Mouse (Mus musculus): ENCODE data around the gene Sbk2. TPM values are rescaled to one million over a fixed set of nuclear protein-coding genes. Genes with fewer than 3 reads are reported as not detected.

The Sbk2 gene
- polyA plus RNA-seq, 1 experiment from 2014 or later = not detected

- Histone ChIP-seq H3K27me3 (ENCODE audit: control insufficient read depth, insufficient read depth, low read length) (no peaks in the 10 kb centered on the region; the same call in 1 of the 2 replicates), H3K27ac (ENCODE audit: low read depth, low read length) (no peak overlapping the region), H3K4me2 (ENCODE audit: low read depth) (no peak overlapping the region), H3K4me3 (ENCODE audit: low read depth, low read length) (no peak overlapping the region), H3K9me3 (ENCODE audit: control insufficient read depth, low read length) (no peaks in the 10 kb centered on the region), H3K36me3 (ENCODE audit: control insufficient read depth, insufficient read depth, low read length) (no peaks in the 10 kb centered on the region), H3K9ac (ENCODE audit: low read length) (no peak overlapping the region), H3K4me1 (ENCODE audit: control insufficient read depth, insufficient read depth, low read length) (peaks cover 16% of the 10 kb centered on the region)
- ATAC-seq (ENCODE audit: insufficient read depth, low FRiP score, low TSS enrichment) (no peak), DNase-seq (ENCODE audit: low spot score) (no peak)
- WGBS = 69% methylated on average over 5 of the region's 5 CpGs
These were observed 52.0 kb downstream of the Sbk2 start for GRCm38 (mm10) chr7:4912248-4912647.

DNA sequence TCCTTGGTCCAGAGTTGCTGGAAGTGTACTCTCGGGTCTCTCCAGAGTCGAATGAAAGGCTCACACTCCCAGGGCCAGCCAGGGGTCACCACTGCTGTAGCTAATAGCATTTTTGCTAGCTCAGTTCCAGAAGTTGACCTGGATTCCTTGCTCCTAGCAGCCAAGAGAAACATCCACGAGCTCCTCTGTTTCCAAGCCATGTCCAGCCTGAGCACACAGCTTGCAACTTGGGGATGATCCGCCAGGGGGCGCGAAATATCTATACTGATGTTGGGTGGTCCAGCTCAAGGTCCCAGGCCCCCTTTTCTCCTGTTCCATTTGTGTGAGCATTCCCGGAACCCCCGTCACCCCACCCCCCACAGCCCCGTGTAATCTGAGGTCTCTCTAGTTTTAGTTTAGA is 52.6 kb downstream of the Sbk2 start:
- Histone ChIP-seq H3K36me3 (ENCODE audit: control insufficient read depth, insufficient read depth, low read length) (no peaks in the 10 kb centered on the region), H3K4me1 (ENCODE audit: control insufficient read depth, insufficient read depth, low read length) (peaks cover 11% of the 10 kb centered on the region), H3K4me2 (ENCODE audit: low read depth) (no peak overlapping the region), H3K9ac (ENCODE audit: low read length) (no peak overlapping the region), H3K9me3 (ENCODE audit: control insufficient read depth, low read length) (no peaks in the 10 kb centered on the region), H3K27ac (ENCODE audit: low read depth, low read length) (no peak overlapping the region), H3K27me3 (ENCODE audit: control insufficient read depth, insufficient read depth, low read length) (no peaks in the 10 kb centered on the region; the same call in 1 of the 2 replicates), H3K4me3 (ENCODE audit: low read depth, low read length) (no peak overlapping the region)
- 38% methylated on average over 9 of the region's 9 CpGs for WGBS
- no peak for ATAC-seq (ENCODE audit: insufficient read depth, low FRiP score, low TSS enrichment)
- peak; percentile 76 for DNase-seq (ENCODE audit: low spot score)

DNA sequence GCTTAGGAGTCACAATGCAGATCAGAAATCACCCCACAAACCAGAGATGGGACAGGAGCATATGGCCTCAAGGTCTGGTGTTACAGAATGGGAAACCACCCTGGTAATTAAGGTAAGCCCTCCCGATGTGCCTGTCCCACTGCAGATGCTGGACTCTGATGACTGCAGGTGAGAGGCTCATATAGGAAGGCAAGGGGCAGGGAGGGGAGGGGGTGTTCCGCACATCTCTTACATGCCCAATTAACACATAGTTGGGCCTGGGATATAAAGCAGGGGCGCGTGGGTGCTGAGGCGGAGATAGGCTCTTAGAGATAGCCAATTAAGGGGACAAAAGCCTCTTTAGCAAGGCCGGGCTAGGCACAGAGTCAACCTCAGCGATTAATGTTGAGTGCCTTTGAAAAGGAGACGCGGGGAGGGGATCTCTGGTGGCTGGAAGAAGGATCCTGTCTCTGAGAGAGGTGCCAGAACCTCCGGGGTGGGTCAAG is 57.7 kb downstream of the Sbk2 start, which contains the start of gene Gm36210:
Gene Gm36210, minus strand, starts transcription at position 51 of the 485 bp plus-strand sequence.
- H3K9me3 ChIP-seq (ENCODE audit: control insufficient read depth, low read length) = no peaks in the 10 kb centered on the region

DNA sequence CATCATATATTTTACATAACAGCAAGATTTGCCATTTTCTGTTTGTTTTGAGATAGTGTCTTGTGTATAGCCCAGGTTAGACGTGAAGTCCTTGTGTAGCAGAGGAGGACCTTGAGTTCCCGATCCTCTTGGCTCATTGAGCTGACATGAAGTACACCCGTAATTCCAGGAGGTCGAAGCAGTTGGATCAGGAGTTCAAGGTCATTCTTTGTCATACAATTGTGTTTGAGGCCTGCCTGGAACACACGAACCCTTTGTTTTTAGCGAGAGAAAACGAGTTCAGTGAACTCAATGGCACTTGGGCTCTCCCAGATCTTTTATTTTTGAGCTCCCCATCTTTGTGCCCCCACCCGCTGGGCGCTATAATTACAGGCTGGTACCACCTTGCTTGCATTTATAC is 61.8 kb downstream of the Sbk2 start:
- DNase-seq (ENCODE audit: low spot score) = no peak
- Histone ChIP-seq H3K27me3 (ENCODE audit: control insufficient read depth, insufficient read depth, low read length) (no peaks in the 10 kb centered on the region), H3K4me3 (ENCODE audit: low read depth, low read length) (no peak overlapping the region), H3K9me3 (ENCODE audit: control insufficient read depth, low read length) (peaks cover 4% of the 10 kb centered on the region; the same call in 1 of the 2 replicates), H3K9ac (ENCODE audit: low read length) (no peak overlapping the region), H3K36me3 (ENCODE audit: control insufficient read depth, insufficient read depth, low read length) (no peaks in the 10 kb centered on the region), H3K4me1 (ENCODE audit: control insufficient read depth, insufficient read depth, low read length) (no peaks in the 10 kb centered on the region), H3K27ac (ENCODE audit: low read depth, low read length) (no peak overlapping the region), H3K4me2 (ENCODE audit: low read depth) (no peak overlapping the region)
- no peak for ATAC-seq (ENCODE audit: insufficient read depth, low FRiP score, low TSS enrichment)
- WGBS = 86% methylated on average over 9 of the region's 9 CpGs

More for the DNA sequence above, 57.7 kb downstream of the Sbk2 start, which contains the start of gene Gm36210:
- no peak for DNase-seq (ENCODE audit: low spot score)
- no peak within 1 kb of the TSS for H3K4me3 ChIP-seq (ENCODE audit: low read depth, low read length)
- no peak within 1 kb of the TSS for H3K27ac ChIP-seq (ENCODE audit: low read depth, low read length)
- no peaks in the 10 kb centered on the region for H3K36me3 ChIP-seq (ENCODE audit: control insufficient read depth, insufficient read depth, low read length)
- WGBS = 50% methylated on average over 10 of the region's 10 CpGs
- no peaks in the 10 kb centered on the region; the same call in 1 of the 2 replicates for H3K27me3 ChIP-seq (ENCODE audit: control insufficient read depth, insufficient read depth, low read length)
- H3K4me1 ChIP-seq (ENCODE audit: control insufficient read depth, insufficient read depth, low read length) = no peaks in the 10 kb centered on the region
- no peak within 1 kb of the TSS for H3K4me2 ChIP-seq (ENCODE audit: low read depth)
- ATAC-seq (ENCODE audit: insufficient read depth, low FRiP score, low TSS enrichment) = no peak
- H3K9ac ChIP-seq (ENCODE audit: low read length) = no peak within 1 kb of the TSS

DNA sequence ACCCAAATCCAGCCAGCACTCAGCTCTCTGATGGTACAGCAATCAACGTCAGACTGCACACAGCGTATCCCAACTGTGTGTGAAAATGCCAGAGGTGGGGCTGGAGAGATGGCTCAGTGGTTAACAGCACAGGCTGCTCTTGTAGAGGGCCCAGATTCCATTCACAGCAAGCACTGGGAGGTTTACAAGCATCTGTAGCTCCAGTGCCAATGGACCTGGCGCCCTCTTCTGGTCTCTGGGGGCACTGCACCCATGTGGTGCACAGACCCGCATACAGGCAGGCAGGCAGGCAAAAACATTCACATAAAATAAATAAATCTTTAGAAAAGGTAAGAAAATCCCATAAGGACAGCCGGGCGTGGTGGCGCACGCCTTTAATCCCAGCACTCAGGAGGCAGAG is 63.0 kb downstream of the Sbk2 start:
- no peak for ATAC-seq (ENCODE audit: insufficient read depth, low FRiP score, low TSS enrichment)

GRCm38 (mm10) chr7:4900523-4900851 is 63.7 kb downstream of the Sbk2 start:
- Histone ChIP-seq H3K9me3 (ENCODE audit: control insufficient read depth, low read length) (peaks cover 4% of the 10 kb centered on the region; the same call in 1 of the 2 replicates), H3K4me3 (ENCODE audit: low read depth, low read length) (no peak overlapping the region), H3K36me3 (ENCODE audit: control insufficient read depth, insufficient read depth, low read length) (no peaks in the 10 kb centered on the region), H3K4me2 (ENCODE audit: low read depth) (0 out of 2 replicates have a peak overlapping the region, but pooled peaks have one; percentile 6), H3K9ac (ENCODE audit: low read length) (no peak overlapping the region), H3K27ac (ENCODE audit: low read depth, low read length) (no peak overlapping the region), H3K27me3 (ENCODE audit: control insufficient read depth, insufficient read depth, low read length) (no peaks in the 10 kb centered on the region), H3K4me1 (ENCODE audit: control insufficient read depth, insufficient read depth, low read length) (no peaks in the 10 kb centered on the region)
- 32% methylated on average over 11 of the region's 11 CpGs for WGBS
- ATAC-seq (ENCODE audit: insufficient read depth, low FRiP score, low TSS enrichment) (no peak), DNase-seq (ENCODE audit: low spot score) (no peak)

More for the DNA sequence above, 63.0 kb downstream of the Sbk2 start:
- no peaks in the 10 kb centered on the region for H3K4me1 ChIP-seq (ENCODE audit: control insufficient read depth, insufficient read depth, low read length)
- H3K9ac ChIP-seq (ENCODE audit: low read length) = no peak overlapping the region
- peaks cover 4% of the 10 kb centered on the region; the same call in 1 of the 2 replicates for H3K9me3 ChIP-seq (ENCODE audit: control insufficient read depth, low read length)
- H3K4me2 ChIP-seq (ENCODE audit: low read depth) = no peak overlapping the region
- H3K4me3 ChIP-seq (ENCODE audit: low read depth, low read length) = no peak overlapping the region
- H3K27ac ChIP-seq (ENCODE audit: low read depth, low read length) = no peak overlapping the region
- no peak for DNase-seq (ENCODE audit: low spot score)
- WGBS = 54% methylated on average over 8 of the region's 8 CpGs
- H3K36me3 ChIP-seq (ENCODE audit: control insufficient read depth, insufficient read depth, low read length) = no peaks in the 10 kb centered on the region
- H3K27me3 ChIP-seq (ENCODE audit: control insufficient read depth, insufficient read depth, low read length) = no peaks in the 10 kb centered on the region

- peak overlapping the region; percentile 6; the same call in 1 of the 2 replicates for H3K4me3 ChIP-seq (ENCODE audit: low read depth, low read length)
- peak overlapping the region; percentile 38 for H3K4me2 ChIP-seq (ENCODE audit: low read depth)
- no peaks in the 10 kb centered on the region for H3K27me3 ChIP-seq (ENCODE audit: control insufficient read depth, insufficient read depth, low read length)
- H3K4me1 ChIP-seq (ENCODE audit: control insufficient read depth, insufficient read depth, low read length) = no peaks in the 10 kb centered on the region
- H3K36me3 ChIP-seq (ENCODE audit: control insufficient read depth, insufficient read depth, low read length) = no peaks in the 10 kb centered on the region
- 7% methylated on average over 19 of the region's 19 CpGs for WGBS
- H3K9ac ChIP-seq (ENCODE audit: low read length) = no peak overlapping the region; the same call in 1 of the 2 replicates
- peaks cover 4% of the 10 kb centered on the region; the same call in 1 of the 2 replicates for H3K9me3 ChIP-seq (ENCODE audit: control insufficient read depth, low read length)
- ATAC-seq (ENCODE audit: insufficient read depth, low FRiP score, low TSS enrichment) = peak; percentile 38; the same call in 1 of the 2 replicates
- no peak for DNase-seq (ENCODE audit: low spot score)
- H3K27ac ChIP-seq (ENCODE audit: low read depth, low read length) = no peak overlapping the region
These were observed 64.3 kb downstream of the Sbk2 start for GRCm38 (mm10) chr7:4899649-4900522.

GRCm38 (mm10) chr7:4898851-4899648 is 65.2 kb downstream of the Sbk2 start:
- Histone ChIP-seq H3K27me3 (ENCODE audit: control insufficient read depth, insufficient read depth, low read length) (no peaks in the 10 kb centered on the region), H3K36me3 (ENCODE audit: control insufficient read depth, insufficient read depth, low read length) (no peaks in the 10 kb centered on the region), H3K27ac (ENCODE audit: low read depth, low read length) (no peak overlapping the region), H3K4me3 (ENCODE audit: low read depth, low read length) (peak overlapping the region; percentile 6), H3K4me2 (ENCODE audit: low read depth) (peak overlapping the region; percentile 38), H3K9me3 (ENCODE audit: control insufficient read depth, low read length) (peaks cover 4% of the 10 kb centered on the region; the same call in 1 of the 2 replicates), H3K9ac (ENCODE audit: low read length) (peak overlapping the region; percentile 23), H3K4me1 (ENCODE audit: control insufficient read depth, insufficient read depth, low read length) (no peaks in the 10 kb centered on the region)
- no peak for DNase-seq (ENCODE audit: low spot score)
- WGBS = 13% methylated on average over 18 of the region's 18 CpGs
- peak; percentile 23; the same call in 1 of the 2 replicates for ATAC-seq (ENCODE audit: insufficient read depth, low FRiP score, low TSS enrichment)
